In the genomic region with DNA sequence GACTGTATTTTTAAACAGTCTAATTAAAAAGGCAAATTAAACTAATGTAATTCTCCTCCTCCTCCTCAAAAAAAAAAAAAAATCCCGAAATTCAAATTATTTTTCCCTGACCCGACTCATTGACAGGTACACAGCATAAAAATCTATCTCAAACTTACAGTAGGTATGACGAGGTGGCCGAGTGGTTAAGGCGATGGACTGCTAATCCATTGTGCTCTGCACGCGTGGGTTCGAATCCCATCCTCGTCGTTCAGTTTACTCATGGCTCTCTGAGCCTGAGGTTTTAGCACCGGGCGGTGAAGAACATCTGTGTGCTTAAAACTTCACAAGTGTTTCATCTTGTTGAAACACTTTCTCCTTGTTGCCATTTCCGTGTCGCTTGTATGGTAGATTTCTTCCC, we compare ENCODE assay signal across 8 mouse cellular contexts. TPM values are rescaled to one million over a fixed set of nuclear protein-coding genes. Genes with fewer than 3 reads are reported as not detected.
A peak's percentile ranks its signal among the peaks of the same experiment; 100 is the strongest.
DNase-seq lines count a peak whose midpoint lies in the region; ATAC-seq lines count a peak whose summit lies in the region.

No protein-coding gene starts in this region.

- H3K4me2 ChIP-seq in forebrain, embryonic 12.5 days, result peak overlapping the region; percentile 25; the same call in 1 of the 2 replicates

- no peak for ATAC-seq in forebrain, embryonic 12.5 days (ENCODE audit: low FRiP score)

- H3K4me3 ChIP-seq in forebrain, embryonic 12.5 days (replicated peaks), result no peak overlapping the region

- intact Hi-C loops in heart, postnatal 36 days (cut with DNase I), result loop anchor here (5.0 kb wide), 1 partner anchor 76 kb away; no protein-coding TSS in a partner anchor

- H3K27ac ChIP-seq in forebrain, embryonic 12.5 days, result no peak overlapping the region

- WGBS in forebrain, embryonic 12.5 days, result 2% methylated on average over 14 of the region's 14 CpGs

- no peaks in the 10 kb centered on the region for H3K27me3 ChIP-seq in forebrain, embryonic 12.5 days

- H3K36me3 ChIP-seq in forebrain, embryonic 12.5 days (replicated peaks), result no peaks in the 10 kb centered on the region

- no peaks in the 10 kb centered on the region for H3K9me3 ChIP-seq in forebrain, embryonic 12.5 days

- peaks cover 7% of the 10 kb centered on the region; the same call in 1 of the 2 replicates for H3K4me1 ChIP-seq in forebrain, embryonic 12.5 days

- H3K9ac ChIP-seq in forebrain, embryonic 12.5 days, result no peak overlapping the region

- peak; percentile 83 for DNase-seq in CD4-positive, CD25-positive, alpha-beta regulatory T cell, adult 2 months (ENCODE audit: low read depth, low spot score)
- peak; percentile 86 for DNase-seq in adrenal gland, postnatal 10 days
- DNase-seq in heart, postnatal 36 days, result peak; percentile 73 to 79
- peak; percentile 77 for DNase-seq in layer of hippocampus, adult 11-12 months (ENCODE audit: low spot score)
- peak; percentile 79 to 81 for DNase-seq in lung, adult 18-20 months
- peak; percentile 82 for DNase-seq in retina, embryonic 14.5 days (ENCODE audit: low spot score)
- DNase-seq in urinary bladder, adult 2 months (ENCODE audit: low spot score), result peak; percentile 42

RNA-seq across cellular contexts. Expression of gene Hist1h4h, which starts 9.1 kb away (rescaled TPM):
- total RNA-seq in adrenal gland, postnatal 10 days (2021), result 1,000 to 10,000 TPM in 1 of 2 experiments, 100 to 1,000 TPM in 1; 930 to 1,063 TPM
- polyA plus RNA-seq in forebrain, embryonic 12.5 days (2016; fragmentation: Nextera tagmentation; extraction: Ambion mirVana), result 7.2 and 8.7 TPM in 2 replicates
- 100 to 1,000 TPM; 268 to 283 TPM for total RNA-seq in heart, postnatal 36 days (2021)
- 27.8 and 30.5 TPM in 2 replicates for polyA plus RNA-seq in urinary bladder, adult 2 months (2012; rRNA removed)

RNA-seq across cellular contexts. Expression of gene Hist1h2af, which starts 12.0 kb away (rescaled TPM):
- total RNA-seq in adrenal gland, postnatal 10 days (2021), result 100 to 1,000 TPM; 261 to 325 TPM
- 9.3 and 10.7 TPM in 2 replicates for polyA plus RNA-seq in forebrain, embryonic 12.5 days (2016; fragmentation: Nextera tagmentation; extraction: Ambion mirVana)
- 10 to 100 TPM; 14.1 to 19.0 TPM for total RNA-seq in heart, postnatal 36 days (2021)
- polyA plus RNA-seq in urinary bladder, adult 2 months (2012; rRNA removed), result 1.3 and 5.2 TPM in 2 replicates

RNA-seq across cellular contexts. Expression of gene Hist1h3g, which starts 13.5 kb away (rescaled TPM):
- 10 to 100 TPM; 76.3 to 91.7 TPM for total RNA-seq in adrenal gland, postnatal 10 days (2021)
- polyA plus RNA-seq in forebrain, embryonic 12.5 days (2016; fragmentation: Nextera tagmentation; extraction: Ambion mirVana), result 7.2 and 8.3 TPM in 2 replicates
- 1 to 10 TPM; 2.5 to 4.1 TPM for total RNA-seq in heart, postnatal 36 days (2021)
- polyA plus RNA-seq in urinary bladder, adult 2 months (2012; rRNA removed), result 0.40 and 0.90 TPM in 2 replicates

RNA-seq across cellular contexts. Expression of gene Hist1h2bh, which starts 21.5 kb away (rescaled TPM):
- total RNA-seq in adrenal gland, postnatal 10 days (2021), result 10 to 100 TPM; 20.9 to 25.4 TPM
- polyA plus RNA-seq in forebrain, embryonic 12.5 days (2016; fragmentation: Nextera tagmentation; extraction: Ambion mirVana), result 0.87 and 0.95 TPM in 2 replicates
- total RNA-seq in heart, postnatal 36 days (2021), result 1 to 10 TPM in 1 of 2 experiments, under 1 TPM in 1; 0.94 to 1.9 TPM
- 0.60 and 0.69 TPM in 2 replicates for polyA plus RNA-seq in urinary bladder, adult 2 months (2012; rRNA removed)

RNA-seq across cellular contexts. Expression of gene Hist1h3f, which starts 22.1 kb away (rescaled TPM):
- 100 to 1,000 TPM in 1 of 2 experiments, 10 to 100 TPM in 1; 93.2 to 104 TPM for total RNA-seq in adrenal gland, postnatal 10 days (2021)
- 0.99 and 1.5 TPM in 2 replicates for polyA plus RNA-seq in forebrain, embryonic 12.5 days (2016; fragmentation: Nextera tagmentation; extraction: Ambion mirVana)
- 10 to 100 TPM in 1 of 2 experiments, 1 to 10 TPM in 1; 7.4 to 10.0 TPM for total RNA-seq in heart, postnatal 36 days (2021)
- polyA plus RNA-seq in urinary bladder, adult 2 months (2012; rRNA removed), result 0.44 and 0.78 TPM in 2 replicates

Comparison
In these comparisons a context has a peak if more than half of its experiments do, and no peak if none do; other contexts are left out.
1. RNA of gene Hist1h2af, which starts 12.0 kb away (total RNA-seq): 261 to 325 TPM in adrenal gland, postnatal 10 days; 14.1 to 19.0 TPM in heart, postnatal 36 days; every median in the first group is over 10 times any median in the second.
2. RNA of gene Hist1h3g, which starts 13.5 kb away (total RNA-seq): 76.3 to 91.7 TPM in adrenal gland, postnatal 10 days; 2.5 to 4.1 TPM in heart, postnatal 36 days; every median in the first group is over 10 times any median in the second.
3. Peak in every context shown above with its lines, with median percentiles within 50 percentile points of each other: DNase-seq.